Mouse (Mus musculus): ENCODE results near the gene Nmt1.

Gene Nmt1

GRCm38 (mm10) chr11:103006286-103007000 lies 21.5 kb upstream of the Nmt1 start:
- no peak for DNase-seq

GRCm38 (mm10) chr11:103007001-103007340 lies 21.0 kb upstream of the Nmt1 start:
- no peak for DNase-seq

GRCm38 (mm10) chr11:103008558-103008957 lies 19.4 kb upstream of the Nmt1 start:
- no peak for DNase-seq

- DNase-seq = peak; percentile 69
Observed at GRCm38 (mm10) chr11:103009208-103009607, 18.8 kb upstream of the Nmt1 start.

GRCm38 (mm10) chr11:103010454-103011205 lies 17.4 kb upstream of the Nmt1 start:
- no peak for DNase-seq

GRCm38 (mm10) chr11:103011206-103011497 lies 16.8 kb upstream of the Nmt1 start:
- no peak for DNase-seq

GRCm38 (mm10) chr11:103015881-103016825 lies 11.8 kb upstream of the Nmt1 start:
- DNase-seq = no peak

- DNase-seq = peak; percentile 97
Observed at GRCm38 (mm10) chr11:103016930-103017329, 11.1 kb upstream of the Nmt1 start.

- DNase-seq = no peak
Observed at GRCm38 (mm10) chr11:103017661-103018060, 10.3 kb upstream of the Nmt1 start.

- DNase-seq = no peak
Observed at GRCm38 (mm10) chr11:103018860-103019259, 9.1 kb upstream of the Nmt1 start.

GRCm38 (mm10) chr11:103019325-103019724 lies 8.7 kb upstream of the Nmt1 start:
- DNase-seq = no peak

- DNase-seq = peak; percentile 33
Observed at GRCm38 (mm10) chr11:103020713-103021335, 7.2 kb upstream of the Nmt1 start.

GRCm38 (mm10) chr11:103023974-103024373 lies 4.0 kb upstream of the Nmt1 start:
- no peak for DNase-seq

- no peak for DNase-seq
Observed at GRCm38 (mm10) chr11:103026901-103027300, 1.1 kb upstream of the Nmt1 start.

- DNase-seq = no peak
Observed at GRCm38 (mm10) chr11:103027570-103028175, 317 bp upstream of the Nmt1 start.

GRCm38 (mm10) chr11:103033030-103033429 lies 5.0 kb downstream of the Nmt1 start:
- DNase-seq = no peak

GRCm38 (mm10) chr11:103035007-103035406 lies 7.0 kb downstream of the Nmt1 start:
- no peak for DNase-seq

- DNase-seq = no peak
Observed at GRCm38 (mm10) chr11:103036881-103037465, 9.0 kb downstream of the Nmt1 start.

GRCm38 (mm10) chr11:103038037-103038436 lies 10.0 kb downstream of the Nmt1 start:
- DNase-seq = no peak

- DNase-seq = no peak
Observed at GRCm38 (mm10) chr11:103042828-103043227, 14.8 kb downstream of the Nmt1 start.

- no peak for DNase-seq
Observed at GRCm38 (mm10) chr11:103043982-103044381, 16.0 kb downstream of the Nmt1 start.

GRCm38 (mm10) chr11:103046286-103046685 lies 18.3 kb downstream of the Nmt1 start:
- no peak for DNase-seq
